Mouse (Mus musculus): Measurements from ENCODE around the gene Nisch. TPM values are rescaled to one million over a fixed set of nuclear protein-coding genes. Genes with fewer than 3 reads are reported as not detected.

The Nisch gene
- polyA plus RNA-seq, 1 experiment from 2014 or later, result 327 TPM

GRCm38 (mm10) chr14:31214684-31215083, 2.1 kb downstream of the Nisch start:
- Histone ChIP-seq H3K27me3 (replicated peaks) (no peaks in the 10 kb centered on the region), H3K36me3 (no peaks in the 10 kb centered on the region), H3K4me3 (replicated peaks) (no peak overlapping the region), H3K4me2 (no peak overlapping the region), H3K9me3 (replicated peaks) (no peaks in the 10 kb centered on the region), H3K9ac (replicated peaks) (no peak overlapping the region), H3K4me1 (peaks cover 17% of the 10 kb centered on the region), H3K27ac (replicated peaks) (no peak overlapping the region)
- WGBS, result 85% methylated on average over 3 of the region's 3 CpGs
- ATAC-seq (ENCODE audit: low FRiP score), result no peak

GRCm38 (mm10) chr14:31213868-31214267, 2.9 kb downstream of the Nisch start:
- H3K4me3 ChIP-seq (replicated peaks), result no peak overlapping the region
- 76% methylated on average over 8 of the region's 8 CpGs for WGBS
- ATAC-seq (ENCODE audit: low FRiP score), result no peak
- no peaks in the 10 kb centered on the region for H3K9me3 ChIP-seq (replicated peaks)
- no peaks in the 10 kb centered on the region for H3K27me3 ChIP-seq (replicated peaks)
- no peaks in the 10 kb centered on the region for H3K36me3 ChIP-seq
- peaks cover 17% of the 10 kb centered on the region for H3K4me1 ChIP-seq
- H3K27ac ChIP-seq (replicated peaks), result no peak overlapping the region
- no peak overlapping the region for H3K9ac ChIP-seq (replicated peaks)
- H3K4me2 ChIP-seq, result no peak overlapping the region

- Histone ChIP-seq H3K27ac (replicated peaks) (no peak overlapping the region), H3K9ac (replicated peaks) (no peak overlapping the region), H3K4me2 (no peak overlapping the region), H3K27me3 (replicated peaks) (no peaks in the 10 kb centered on the region), H3K36me3 (no peaks in the 10 kb centered on the region), H3K4me1 (peaks cover 11% of the 10 kb centered on the region), H3K9me3 (replicated peaks) (no peaks in the 10 kb centered on the region), H3K4me3 (replicated peaks) (no peak overlapping the region)
- 92% methylated on average over 3 of the region's 3 CpGs for WGBS
- no peak for ATAC-seq (ENCODE audit: low FRiP score)
Measured at GRCm38 (mm10) chr14:31212499-31212898, 4.2 kb downstream of the Nisch start.

- H3K4me2 ChIP-seq, result no peak overlapping the region
- H3K9ac ChIP-seq (replicated peaks), result no peak overlapping the region
- no peak overlapping the region for H3K4me3 ChIP-seq (replicated peaks)
- no peaks in the 10 kb centered on the region for H3K27me3 ChIP-seq (replicated peaks)
- ATAC-seq (ENCODE audit: low FRiP score), result no peak
- WGBS, result 89% methylated on average over 6 of the region's 6 CpGs
- H3K4me1 ChIP-seq, result peaks cover 15% of the 10 kb centered on the region; the same call in 1 of the 2 replicates
- H3K36me3 ChIP-seq, result no peaks in the 10 kb centered on the region
- no peak overlapping the region for H3K27ac ChIP-seq (replicated peaks)
- no peaks in the 10 kb centered on the region for H3K9me3 ChIP-seq (replicated peaks)
Measured at GRCm38 (mm10) chr14:31211854-31212253, 4.9 kb downstream of the Nisch start.

- Histone ChIP-seq H3K4me3 (replicated peaks) (no peak overlapping the region), H3K9me3 (replicated peaks) (no peaks in the 10 kb centered on the region), H3K9ac (replicated peaks) (no peak overlapping the region), H3K36me3 (peaks cover 4% of the 10 kb centered on the region), H3K27me3 (replicated peaks) (no peaks in the 10 kb centered on the region), H3K27ac (replicated peaks) (no peak overlapping the region), H3K4me2 (no peak overlapping the region), H3K4me1 (peaks cover 22% of the 10 kb centered on the region)
- WGBS, result 82% methylated on average over 4 of the region's 4 CpGs
- ATAC-seq (ENCODE audit: low FRiP score), result no peak
Measured at GRCm38 (mm10) chr14:31209133-31209557, 7.6 kb downstream of the Nisch start.

- Histone ChIP-seq H3K4me2 (peak within 1 kb of the TSS; percentile 89), H3K36me3 (peaks cover 13% of the 10 kb centered on the region), H3K9ac (replicated peaks) (peak within 1 kb of the TSS; percentile 94; the same call in 1 of the 2 replicates), H3K4me3 (replicated peaks) (peak within 1 kb of the TSS; percentile 75), H3K4me1 (peaks cover 26% of the 10 kb centered on the region), H3K27ac (replicated peaks) (peak within 1 kb of the TSS; percentile 92), H3K27me3 (replicated peaks) (no peaks in the 10 kb centered on the region), H3K9me3 (replicated peaks) (no peaks in the 10 kb centered on the region)
- 70% methylated on average over 2 of the region's 2 CpGs for WGBS
- ATAC-seq (ENCODE audit: low FRiP score), result no peak
Measured at GRCm38 (mm10) chr14:31208084-31208483, 8.7 kb downstream of the Nisch start, which contains the start of gene Tnnc1. Gene Tnnc1 (plus strand): TSS chr14:31208312.

- Histone ChIP-seq H3K36me3 (peaks cover 21% of the 10 kb centered on the region), H3K4me3 (replicated peaks) (peak overlapping the region; percentile 75), H3K4me1 (peaks cover 26% of the 10 kb centered on the region), H3K27ac (replicated peaks) (peak overlapping the region; percentile 92), H3K4me2 (peak overlapping the region; percentile 89), H3K27me3 (replicated peaks) (no peaks in the 10 kb centered on the region), H3K9ac (replicated peaks) (peak overlapping the region; percentile 94), H3K9me3 (replicated peaks) (no peaks in the 10 kb centered on the region)
- ATAC-seq (ENCODE audit: low FRiP score), result peak; percentile 26
- WGBS, result 73% methylated on average over 13 of the region's 13 CpGs
Measured at GRCm38 (mm10) chr14:31207070-31207830, 9.5 kb downstream of the Nisch start.

GRCm38 (mm10) chr14:31206472-31206981, 10.2 kb downstream of the Nisch start:
- Histone ChIP-seq H3K9ac (replicated peaks) (peak overlapping the region; percentile 94), H3K4me2 (peak overlapping the region; percentile 89), H3K4me3 (replicated peaks) (peak overlapping the region; percentile 75), H3K27me3 (replicated peaks) (no peaks in the 10 kb centered on the region), H3K9me3 (replicated peaks) (no peaks in the 10 kb centered on the region), H3K36me3 (peaks cover 28% of the 10 kb centered on the region), H3K27ac (replicated peaks) (peak overlapping the region; percentile 92), H3K4me1 (peaks cover 26% of the 10 kb centered on the region)
- WGBS, result under 1% methylated on average over 48 of the region's 48 CpGs
- peak; percentile 83 for ATAC-seq (ENCODE audit: low FRiP score)

- under 1% methylated on average over 39 of the region's 39 CpGs for WGBS
Measured at GRCm38 (mm10) chr14:31205562-31206467, 10.9 kb downstream of the Nisch start.

GRCm38 (mm10) chr14:31205244-31205561, 11.5 kb downstream of the Nisch start:
- peak overlapping the region; percentile 92 for H3K27ac ChIP-seq (replicated peaks)
- peaks cover 40% of the 10 kb centered on the region for H3K36me3 ChIP-seq
- H3K9me3 ChIP-seq (replicated peaks), result no peaks in the 10 kb centered on the region
- peak; percentile 9; the same call in 1 of the 2 replicates for ATAC-seq (ENCODE audit: low FRiP score)
- WGBS, result 19% methylated on average over 8 of the region's 8 CpGs
- peak overlapping the region; percentile 89 for H3K4me2 ChIP-seq
- H3K4me3 ChIP-seq (replicated peaks), result peak overlapping the region; percentile 75
- H3K9ac ChIP-seq (replicated peaks), result peak overlapping the region; percentile 94
- H3K27me3 ChIP-seq (replicated peaks), result no peaks in the 10 kb centered on the region
- peaks cover 26% of the 10 kb centered on the region for H3K4me1 ChIP-seq

More at GRCm38 (mm10) chr14:31205562-31206467, 10.9 kb downstream of the Nisch start:
- peak overlapping the region; percentile 92 for H3K27ac ChIP-seq (replicated peaks)
- H3K4me2 ChIP-seq, result peak overlapping the region; percentile 89
- H3K27me3 ChIP-seq (replicated peaks), result no peaks in the 10 kb centered on the region
- H3K4me3 ChIP-seq (replicated peaks), result peak overlapping the region; percentile 75
- H3K36me3 ChIP-seq, result peaks cover 34% of the 10 kb centered on the region
- H3K9me3 ChIP-seq (replicated peaks), result no peaks in the 10 kb centered on the region
- peak; percentile 76 for ATAC-seq (ENCODE audit: low FRiP score)
- H3K4me1 ChIP-seq, result peaks cover 26% of the 10 kb centered on the region
- H3K9ac ChIP-seq (replicated peaks), result peak overlapping the region; percentile 94

- peak overlapping the region; percentile 89 for H3K4me2 ChIP-seq
- no peaks in the 10 kb centered on the region for H3K9me3 ChIP-seq (replicated peaks)
- peaks cover 44% of the 10 kb centered on the region for H3K36me3 ChIP-seq
- H3K27me3 ChIP-seq (replicated peaks), result no peaks in the 10 kb centered on the region
- H3K4me1 ChIP-seq, result peaks cover 26% of the 10 kb centered on the region
- H3K4me3 ChIP-seq (replicated peaks), result peak overlapping the region; percentile 75
- no peak for ATAC-seq (ENCODE audit: low FRiP score)
- 69% methylated on average over 4 of the region's 4 CpGs for WGBS
- H3K27ac ChIP-seq (replicated peaks), result 0 out of 2 replicates have a peak overlapping the region, but pooled peaks have one; percentile 92
- peak overlapping the region; percentile 94 for H3K9ac ChIP-seq (replicated peaks)
Measured at GRCm38 (mm10) chr14:31204844-31205243, 11.9 kb downstream of the Nisch start.

Measured in neural tube, embryonic 15.5 days (tissue).